9 mouse cellular contexts compared by ENCODE assay signal in the genomic region with DNA sequence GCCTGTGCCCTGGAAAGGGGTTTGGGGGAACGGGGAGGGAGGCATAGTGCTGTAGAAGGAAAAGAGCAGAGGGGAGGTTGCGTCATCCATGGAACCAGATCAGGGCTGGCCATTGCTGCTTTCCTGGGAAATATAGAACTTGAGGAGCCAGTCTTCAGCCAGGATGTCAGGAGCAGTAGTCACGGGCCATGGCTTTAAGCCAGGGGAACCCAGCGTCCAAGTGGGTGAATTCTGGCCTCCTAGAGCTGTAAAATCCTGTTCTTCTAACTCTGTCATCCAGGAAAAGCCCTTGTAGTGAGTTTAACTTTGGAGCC. TPM values are rescaled to one million over a fixed set of nuclear protein-coding genes. Genes with fewer than 3 reads are reported as not detected.
DNase-seq lines count a peak whose midpoint lies in the region; ATAC-seq and TF ChIP-seq lines count a peak whose summit lies in the region.
"Had no signal": no experiment of that assay in that cellular context is flagged by ENCODE, and none has a peak within 500 bp of the region (broad histone marks: within the 10 kb centered on the region; RNA-seq: fewer than 3 reads in every experiment).

No protein-coding gene starts in this region.

- H3K4me3 ChIP-seq in kidney, embryonic 15.5 days (replicated peaks): no peak overlapping the region
- peak overlapping the region; percentile 10; the same call in 1 of the 2 replicates for H3K4me3 ChIP-seq in forebrain, embryonic 13.5 days
- peak overlapping the region; percentile 13; the same call in 1 of the 2 replicates for H3K4me3 ChIP-seq in midbrain, embryonic 16.5 days (ENCODE audit: low read depth, low read length)
- H3K4me3 ChIP-seq in left cerebral cortex, adult 2 months: no peak overlapping the region
- H3K4me3 ChIP-seq: stomach, embryonic 15.5 days had no signal

- H3K27ac ChIP-seq in kidney, embryonic 15.5 days: no peak overlapping the region
- peak overlapping the region; percentile 91 for H3K27ac ChIP-seq in forebrain, embryonic 13.5 days
- peak overlapping the region; percentile 83 for H3K27ac ChIP-seq in midbrain, embryonic 16.5 days (ENCODE audit: low read length)
- H3K27ac ChIP-seq in left cerebral cortex, adult 2 months: no peak overlapping the region
- H3K27ac ChIP-seq: stomach, embryonic 15.5 days had no signal

- 24% methylated on average over 4 of the region's 4 CpGs for WGBS in kidney, embryonic 15.5 days
- WGBS in forebrain, embryonic 13.5 days: 35% methylated on average over 4 of the region's 4 CpGs
- WGBS in midbrain, embryonic 16.5 days: 31% methylated on average over 4 of the region's 4 CpGs

- peaks cover 57% of the 10 kb centered on the region for H3K27me3 ChIP-seq in kidney, embryonic 15.5 days
- H3K27me3 ChIP-seq in forebrain, embryonic 13.5 days: no peaks in the 10 kb centered on the region
- H3K27me3 ChIP-seq in midbrain, embryonic 16.5 days (ENCODE audit: control insufficient read depth, insufficient read depth, low read depth, low read length): no peaks in the 10 kb centered on the region

- no peak overlapping the region for H3K9ac ChIP-seq in kidney, embryonic 15.5 days
- peak overlapping the region; percentile 48 for H3K9ac ChIP-seq in forebrain, embryonic 13.5 days
- H3K9ac ChIP-seq in midbrain, embryonic 16.5 days (ENCODE audit: low read depth, low read length): peak overlapping the region; percentile 61
- H3K9ac ChIP-seq: stomach, embryonic 15.5 days had no signal

- no peak for TF ChIP-seq CTCF in left cerebral cortex, adult 2 months (IDR thresholded peaks at IDR 0.05)

- H3K36me3 ChIP-seq in kidney, embryonic 15.5 days: no peaks in the 10 kb centered on the region
- H3K36me3 ChIP-seq in forebrain, embryonic 13.5 days (ENCODE audit: poor library complexity, severe bottlenecking): no peaks in the 10 kb centered on the region
- no peaks in the 10 kb centered on the region for H3K36me3 ChIP-seq in midbrain, embryonic 16.5 days (ENCODE audit: control insufficient read depth, insufficient read depth, low read length)
- H3K36me3 ChIP-seq: stomach, embryonic 15.5 days had no signal

- H3K9me3 ChIP-seq in kidney, embryonic 15.5 days (replicated peaks): no peaks in the 10 kb centered on the region
- H3K9me3 ChIP-seq in forebrain, embryonic 13.5 days (replicated peaks): no peaks in the 10 kb centered on the region
- no peaks in the 10 kb centered on the region for H3K9me3 ChIP-seq in midbrain, embryonic 16.5 days (replicated peaks; ENCODE audit: control insufficient read depth, low read length, poor library complexity, severe bottlenecking)
- H3K9me3 ChIP-seq: stomach, embryonic 15.5 days had no signal

- peaks cover 28% of the 10 kb centered on the region for H3K4me1 ChIP-seq in kidney, embryonic 15.5 days
- H3K4me1 ChIP-seq in forebrain, embryonic 13.5 days: peaks cover 67% of the 10 kb centered on the region
- peaks cover 71% of the 10 kb centered on the region for H3K4me1 ChIP-seq in midbrain, embryonic 16.5 days (ENCODE audit: control insufficient read depth, insufficient read depth, low read length)

- no peak overlapping the region for H3K4me2 ChIP-seq in kidney, embryonic 15.5 days
- H3K4me2 ChIP-seq in forebrain, embryonic 13.5 days: peak overlapping the region; percentile 53
- H3K4me2 ChIP-seq in midbrain, embryonic 16.5 days (ENCODE audit: low read length): peak overlapping the region; percentile 51
- H3K4me2 ChIP-seq: stomach, embryonic 15.5 days had no signal

- intact Hi-C loops in left cerebral cortex, postnatal 10 days (cut with DNase I): no loop called here
- intact Hi-C loops in left cerebral cortex, adult 2 months (cut with DNase I): loop anchor here (5.0 kb wide), 1 partner anchor 104 kb away; no protein-coding TSS in a partner anchor

- peak; percentile 13 for DNase-seq in kidney, adult 11 months
- DNase-seq in kidney, postnatal 10 days: peak; percentile 47
- DNase-seq in left cerebral cortex, postnatal 10 days (ENCODE audit: extremely low spot score in 1 of 2, low spot score in 2 of 2): no peak
- no peak for DNase-seq in right cerebral cortex, postnatal 36 days (ENCODE audit: low spot score in 2 of 2)
- no peak for DNase-seq in left cerebral cortex, adult 2 months (ENCODE audit: extremely low spot score in 1 of 2, low spot score in 2 of 2)

- ATAC-seq in kidney, embryonic 15.5 days (replicated peaks; ENCODE audit: low FRiP score): no peak
- no peak for ATAC-seq in forebrain, embryonic 13.5 days
- no peak for ATAC-seq in midbrain, embryonic 16.5 days

RNA-seq across cellular contexts. Expression of gene Rgs8, which starts 8.8 kb away (rescaled TPM):
- 0.10 and 0.14 TPM in 2 replicates for polyA plus RNA-seq in kidney, embryonic 15.5 days (2015; fragmentation: Nextera tagmentation; extraction: Ambion mirVana)
- polyA plus RNA-seq in forebrain, embryonic 13.5 days (2015; fragmentation: Nextera tagmentation; extraction: Ambion mirVana): 14.6 and 17.7 TPM in 2 replicates
- polyA plus RNA-seq in midbrain, embryonic 16.5 days (2015; fragmentation: Nextera tagmentation; extraction: Ambion mirVana): 47.1 and 49.1 TPM in 2 replicates
- total RNA-seq in left cerebral cortex, postnatal 10 days (2021): 10 to 100 TPM; 24.3 to 34.0 TPM
- total RNA-seq in left cerebral cortex, adult 2 months (2021): 10 to 100 TPM; 61.1 to 63.2 TPM

Comparison
In these comparisons a context has a peak if more than half of its experiments do, and no peak if none do; other contexts are left out.
1. DNase-seq: peak in kidney, adult 11 months (single experiment) and kidney, postnatal 10 days (single experiment); none in left cerebral cortex, postnatal 10 days (0 of 2), right cerebral cortex, postnatal 36 days (0 of 2) and left cerebral cortex, adult 2 months (0 of 2).
2. H3K27ac ChIP-seq: peak in forebrain, embryonic 13.5 days (single experiment) and midbrain, embryonic 16.5 days (single experiment); none in kidney, embryonic 15.5 days (single experiment) and left cerebral cortex, adult 2 months (single experiment).
3. H3K4me3 ChIP-seq: peak in forebrain, embryonic 13.5 days (single experiment) and midbrain, embryonic 16.5 days (single experiment); none in kidney, embryonic 15.5 days (single experiment) and left cerebral cortex, adult 2 months (single experiment).
4. RNA of gene Rgs8, which starts 8.8 kb away (polyA plus RNA-seq): 47.1 to 49.1 TPM in midbrain, embryonic 16.5 days and 14.6 to 17.7 TPM in forebrain, embryonic 13.5 days; 0.10 to 0.14 TPM in kidney, embryonic 15.5 days; every median in the first group is over 10 times any median in the second.